In genomic region chr6:113163513-113163912, GRCm38 (mm10) we compare ENCODE assay signal across 32 mouse cellular contexts. TPM values are rescaled to one million over a fixed set of nuclear protein-coding genes. Genes with fewer than 3 reads are reported as not detected.
"Had no signal": no experiment of that assay in that cellular context is flagged by ENCODE, and none has a peak within 500 bp of the region (broad histone marks: within the 10 kb centered on the region; RNA-seq: fewer than 3 reads in every experiment).

No protein-coding gene starts in this region.

- DNase-seq: heart, postnatal 10 days; heart, postnatal 14 days; heart, postnatal 36 days; heart, postnatal 4 days; kidney, adult 11 months; kidney, adult 18-20 months; kidney, adult 2 months; kidney, adult 8-10 months; kidney, adult 9 months; kidney, postnatal 10 days; kidney, postnatal 14 days; kidney, postnatal 25 days; kidney, postnatal 36 days; kidney, postnatal 4 days; layer of hippocampus, adult 9-11 months; layer of hippocampus, postnatal 36 days had no signal

- H3K27me3 ChIP-seq: heart, embryonic 12.5 days; heart, embryonic 13.5 days; heart, embryonic 15.5 days; hindbrain, embryonic 12.5 days; hindbrain, embryonic 13.5 days; hindbrain, embryonic 15.5 days; intestine, embryonic 15.5 days; kidney, embryonic 15.5 days had no signal

- H3K4me1 ChIP-seq: hindbrain, embryonic 10.5 days; hindbrain, embryonic 15.5 days had no signal

- H3K4me3 ChIP-seq: heart, embryonic 10.5 days; heart, embryonic 12.5 days; heart, embryonic 13.5 days; heart, embryonic 15.5 days; hindbrain, embryonic 10.5 days; hindbrain, embryonic 12.5 days; hindbrain, embryonic 13.5 days; hindbrain, embryonic 15.5 days; intestine, embryonic 15.5 days; kidney, embryonic 15.5 days; layer of hippocampus, adult 2 months; left cerebral cortex, adult 2 months had no signal

- H3K27ac ChIP-seq: heart, embryonic 10.5 days; heart, embryonic 13.5 days; heart, embryonic 15.5 days; hindbrain, embryonic 10.5 days; hindbrain, embryonic 12.5 days; hindbrain, embryonic 13.5 days; hindbrain, embryonic 14.5 days; hindbrain, embryonic 15.5 days; hindbrain, postnatal 0 days; intestine, embryonic 15.5 days; kidney, embryonic 15.5 days; kidney, postnatal 0 days; layer of hippocampus, adult 2 months; left cerebral cortex, adult 2 months had no signal

- H3K9ac ChIP-seq: heart, embryonic 12.5 days; heart, embryonic 13.5 days; heart, embryonic 15.5 days; hindbrain, embryonic 12.5 days; hindbrain, embryonic 13.5 days; hindbrain, embryonic 14.5 days; hindbrain, embryonic 15.5 days; intestine, embryonic 15.5 days; kidney, embryonic 15.5 days had no signal

- H3K9me3 ChIP-seq: heart, embryonic 10.5 days; heart, embryonic 12.5 days; heart, embryonic 13.5 days; heart, embryonic 15.5 days; hindbrain, embryonic 12.5 days; hindbrain, embryonic 13.5 days; hindbrain, embryonic 15.5 days; intestine, embryonic 15.5 days; kidney, embryonic 15.5 days had no signal

- H3K36me3 ChIP-seq: heart, embryonic 15.5 days; hindbrain, embryonic 15.5 days; intestine, embryonic 15.5 days had no signal

RNA-seq across cellular contexts. Expression of gene Lhfpl4, which starts 31.7 kb away (rescaled TPM):
- total RNA-seq: hematopoietic stem cell, adult 5-6 weeks had no signal
